Mouse (Mus musculus): Measurements from ENCODE around the gene Edc4.

Edc4 gene

DNA sequence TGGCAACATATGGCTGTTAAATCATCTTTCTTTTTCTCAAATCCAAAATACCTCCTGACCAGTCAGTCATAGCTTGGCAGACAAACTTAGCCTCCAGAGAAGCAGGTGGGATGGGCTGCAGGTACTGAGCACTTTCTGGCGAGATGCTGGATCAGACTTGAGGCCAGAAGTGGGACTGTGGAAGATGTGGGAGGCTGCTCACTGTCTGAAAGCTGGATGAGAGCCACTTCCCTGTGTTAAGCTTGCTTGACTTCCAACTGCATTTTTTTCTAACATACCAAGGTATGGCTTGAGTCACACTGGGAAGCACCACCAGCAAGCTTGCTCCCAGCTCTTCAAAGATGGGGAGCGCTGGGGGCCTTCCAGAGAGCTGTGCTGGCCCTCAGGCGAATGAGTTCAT lies 44.4 kb downstream of the Edc4 start:
- no peak for TF ChIP-seq GATA4 (IDR thresholded peaks at IDR 0.05; ENCODE audit: insufficient replicate concordance, low read length)

DNA sequence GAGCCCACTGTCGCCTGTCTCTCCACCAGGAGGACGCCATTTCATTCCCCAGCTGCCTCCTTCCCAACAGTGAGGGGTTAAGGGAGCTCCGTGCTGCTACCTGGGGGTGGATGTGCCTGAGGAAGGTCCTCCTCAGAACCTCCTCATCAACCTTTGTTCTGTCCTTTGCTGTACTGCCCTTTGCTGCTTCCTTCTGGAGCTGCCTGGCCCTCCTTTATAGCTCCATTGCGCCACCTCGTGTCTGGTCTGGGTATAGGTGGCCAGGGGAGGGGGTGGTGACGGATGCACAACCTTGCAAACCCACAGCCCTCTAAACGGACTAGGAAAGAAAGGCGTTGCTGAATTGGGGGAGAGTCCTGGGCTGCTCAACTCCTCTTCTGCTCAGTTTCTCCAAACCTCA lies 49.9 kb downstream of the Edc4 start:
- no peak for TF ChIP-seq GATA4 (IDR thresholded peaks at IDR 0.05; ENCODE audit: insufficient replicate concordance, low read length)

DNA sequence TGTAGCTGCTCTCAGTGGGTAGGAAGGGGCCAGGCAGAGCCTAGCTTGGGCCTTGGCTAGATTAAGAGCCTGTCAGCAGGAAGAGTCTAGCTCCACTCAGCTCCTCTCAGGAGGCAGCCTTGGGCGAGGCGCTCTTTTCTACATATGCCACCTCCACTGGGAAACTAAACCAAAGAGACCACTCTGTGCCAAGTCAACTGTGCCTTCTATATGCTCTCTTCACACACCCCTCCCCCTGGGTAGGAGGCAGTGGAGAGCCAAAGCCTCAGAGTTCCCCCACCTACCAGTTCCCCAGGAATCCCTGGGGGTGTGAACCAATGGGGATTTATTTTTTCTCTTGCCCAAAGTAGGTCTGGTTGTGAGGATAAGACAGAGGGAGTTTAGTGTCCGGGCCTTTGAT lies 50.6 kb downstream of the Edc4 start:
- TF ChIP-seq GATA4 (IDR thresholded peaks at IDR 0.05; ENCODE audit: insufficient replicate concordance, low read length) = no peak

DNA sequence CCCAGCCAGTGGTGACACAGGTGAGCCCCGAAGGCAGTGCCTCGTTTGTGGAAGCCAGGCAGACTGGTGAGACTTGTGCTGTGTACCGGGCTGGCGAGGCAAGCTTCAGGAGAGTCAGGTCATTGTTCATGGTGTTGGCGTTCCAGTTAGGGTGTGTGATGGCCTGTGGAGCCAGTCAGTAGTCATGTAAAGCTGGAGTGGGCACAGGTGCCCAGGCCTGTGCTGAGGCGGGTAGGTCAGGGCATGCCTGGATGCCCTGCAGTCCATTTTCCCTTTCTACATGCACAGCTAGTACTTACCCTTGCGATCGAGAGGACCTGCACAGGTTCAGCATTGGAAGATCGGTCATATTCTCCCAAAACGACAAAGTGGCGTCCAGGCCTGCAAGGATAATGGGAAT lies 51.8 kb downstream of the Edc4 start:
- TF ChIP-seq GATA4 (IDR thresholded peaks at IDR 0.05; ENCODE audit: insufficient replicate concordance, low read length) = no peak

DNA sequence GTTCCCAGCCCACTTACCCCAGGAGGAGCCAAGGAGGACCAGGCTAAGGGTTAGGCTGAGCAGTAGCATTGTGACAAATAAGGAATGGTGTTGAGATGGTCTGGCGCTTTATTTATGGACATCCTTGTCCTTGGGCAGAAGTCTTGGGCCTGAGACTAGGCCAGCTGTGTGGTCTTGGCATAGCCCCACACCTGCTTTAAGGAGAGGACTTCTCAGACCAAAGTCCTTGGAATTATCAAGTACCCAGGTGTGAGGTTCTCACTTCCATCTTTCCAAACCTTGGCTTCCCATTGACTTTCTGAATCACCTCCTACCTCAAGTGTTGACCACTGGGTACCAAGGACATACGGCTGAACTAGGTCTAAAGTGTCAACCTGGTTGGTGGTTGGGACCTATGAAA lies 53.1 kb downstream of the Edc4 start, which contains the start of gene Ctrl:
Gene Ctrl, minus strand, starts transcription at position 101 of the 400 bp plus-strand sequence.
- TF ChIP-seq GATA4 (IDR thresholded peaks at IDR 0.05; ENCODE audit: insufficient replicate concordance, low read length) = no peak

DNA sequence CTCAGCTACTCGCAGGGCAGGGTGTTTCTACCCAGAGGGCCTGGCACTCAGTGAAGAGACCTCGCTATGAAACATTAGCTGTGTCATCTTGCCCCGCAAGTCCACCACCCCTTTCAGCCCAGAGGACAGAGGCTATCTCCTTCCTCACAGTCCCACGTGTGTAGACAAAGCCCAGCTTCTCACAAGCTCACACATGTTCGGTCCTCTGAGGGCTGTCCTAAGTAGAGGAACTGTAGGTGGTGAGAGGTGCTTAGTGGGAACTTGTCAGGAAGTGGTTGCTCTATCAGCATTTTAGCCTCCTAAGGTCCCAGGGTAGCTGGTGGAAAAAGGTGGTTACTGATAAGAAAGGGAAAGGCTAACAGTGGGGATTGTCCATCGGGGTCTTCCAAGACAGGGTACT lies 54.4 kb downstream of the Edc4 start:
- no peak for TF ChIP-seq GATA4 (IDR thresholded peaks at IDR 0.05; ENCODE audit: insufficient replicate concordance, low read length)

DNA sequence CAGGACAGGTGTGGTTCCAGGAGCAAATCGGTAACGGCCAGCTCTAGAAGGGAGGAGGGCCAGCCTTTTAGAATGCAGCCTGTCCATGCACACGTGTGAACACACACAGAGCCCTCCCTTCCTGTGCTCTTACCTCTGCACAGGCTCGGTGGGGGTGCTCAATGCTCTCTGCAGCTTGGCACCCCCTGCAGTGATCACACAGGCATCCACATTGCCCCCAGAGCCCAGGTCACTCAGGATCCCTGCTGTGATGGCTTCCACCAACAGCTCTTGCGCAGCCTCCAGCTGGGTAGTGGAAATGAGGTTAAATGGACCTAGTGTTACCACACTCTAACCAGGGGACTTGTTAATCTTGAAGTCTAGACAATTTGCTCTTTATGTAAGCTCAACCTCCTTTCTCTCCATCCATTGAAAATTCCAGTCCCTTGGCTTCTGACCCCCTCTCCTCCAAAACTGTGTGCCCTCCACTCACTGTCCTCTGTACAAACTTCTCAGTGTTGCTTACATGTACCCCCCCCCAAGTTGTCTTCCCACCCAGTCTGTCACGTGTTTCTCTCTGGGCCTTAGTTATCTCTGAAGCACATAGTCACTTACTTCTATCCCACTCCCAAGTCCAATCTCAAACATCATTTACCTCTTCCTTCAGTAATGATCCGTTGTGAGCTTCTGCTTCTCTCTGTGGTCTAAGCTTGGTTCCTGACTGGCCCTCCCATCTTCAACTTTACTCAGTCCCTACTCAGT lies 55.4 kb downstream of the Edc4 start:
- TF ChIP-seq GATA4 (IDR thresholded peaks at IDR 0.05; ENCODE audit: insufficient replicate concordance, low read length) = no peak

DNA sequence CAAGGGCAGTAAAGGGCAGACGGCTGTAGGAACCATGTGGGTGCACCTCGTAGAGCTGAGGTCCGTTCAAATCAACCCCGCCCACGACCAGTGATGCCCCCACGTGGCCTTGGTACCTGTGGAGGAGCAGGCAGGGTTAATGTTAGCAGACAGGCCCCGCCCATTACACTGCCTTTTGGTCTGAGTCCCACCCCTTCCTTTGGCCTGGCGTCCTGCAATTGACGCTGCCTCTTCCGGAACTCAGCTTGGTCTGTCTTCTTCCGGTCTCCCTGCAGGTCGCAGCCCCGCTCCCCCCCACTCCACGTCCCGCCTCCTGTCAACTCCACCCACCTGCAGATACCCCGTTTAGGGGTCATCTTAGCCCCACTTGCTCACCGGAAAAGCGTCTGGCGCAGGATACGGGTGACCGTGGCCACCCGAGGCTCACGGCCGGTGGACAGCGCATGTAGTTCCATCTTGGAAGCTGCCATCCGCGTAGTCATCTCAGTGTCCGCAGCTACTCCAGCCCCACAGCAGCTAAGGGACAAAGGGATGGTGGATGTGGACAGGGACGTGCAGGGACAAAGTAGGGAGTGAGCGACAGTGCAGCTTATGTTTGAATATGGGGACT lies 56.3 kb downstream of the Edc4 start:
- peak; percentile 68; the same call in 1 of the 2 replicates for TF ChIP-seq GATA4 (IDR thresholded peaks at IDR 0.05; ENCODE audit: insufficient replicate concordance, low read length)

DNA sequence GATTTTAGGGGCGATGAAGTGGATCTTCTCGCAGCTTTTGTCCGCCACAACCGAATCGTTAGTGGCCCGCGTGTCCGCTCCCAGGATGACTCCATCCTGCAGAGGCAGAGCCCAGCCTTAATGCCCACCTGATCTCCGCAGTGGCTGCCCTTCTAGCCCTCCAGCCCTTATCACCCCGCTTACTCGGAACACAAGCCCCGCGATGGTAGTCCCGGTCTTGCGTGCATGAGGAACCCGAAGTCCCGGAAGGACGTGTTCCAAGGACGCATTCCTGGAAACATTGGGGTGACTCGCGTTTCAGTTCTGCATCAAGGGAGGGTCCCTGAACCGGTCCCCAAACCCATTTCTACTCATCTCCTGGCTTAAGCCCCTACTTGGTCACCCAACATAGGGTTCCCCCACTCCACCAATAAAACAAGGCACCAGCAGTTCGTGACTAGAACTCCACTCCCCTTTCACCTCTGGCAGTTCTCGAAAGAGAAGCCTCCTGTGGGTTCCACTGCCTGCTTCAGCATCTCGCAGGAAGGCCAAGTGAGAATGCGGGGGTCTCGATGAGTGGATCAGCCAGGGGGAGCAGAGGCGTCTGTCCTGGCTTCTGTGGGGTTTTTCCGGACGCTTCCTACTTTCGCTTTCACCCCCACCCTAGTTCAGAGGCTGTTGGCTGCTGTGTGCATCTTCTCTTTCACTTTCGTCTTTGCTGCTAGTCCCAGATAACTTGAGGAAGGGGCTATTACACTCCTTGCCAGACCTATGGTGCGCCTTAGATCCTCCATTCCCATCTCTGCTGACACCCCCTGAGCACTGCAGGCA lies 57.0 kb downstream of the Edc4 start:
- no peak for TF ChIP-seq GATA4 (IDR thresholded peaks at IDR 0.05; ENCODE audit: insufficient replicate concordance, low read length)

DNA sequence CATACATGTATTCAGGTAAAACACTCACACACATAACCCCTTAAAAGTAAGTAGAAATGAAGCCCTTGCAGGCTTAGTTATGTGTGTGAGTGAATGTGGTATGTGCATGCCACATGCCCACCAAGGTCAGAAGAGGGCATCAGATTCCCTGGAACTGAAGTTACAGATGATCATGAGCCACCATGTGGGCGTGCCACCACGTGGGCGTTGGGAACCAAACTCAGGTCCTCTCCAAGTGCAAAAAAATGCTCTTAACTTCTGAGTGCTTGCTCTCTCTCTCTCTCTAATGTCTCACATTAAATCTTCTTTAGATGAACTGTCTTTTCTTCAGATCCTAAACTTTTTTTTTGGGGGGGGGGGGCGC lies 57.6 kb downstream of the Edc4 start, which contains the start of gene Psmb10:
Gene Psmb10, minus strand, starts transcription at position 139 of the 364 bp plus-strand sequence.
- TF ChIP-seq GATA4 (IDR thresholded peaks at IDR 0.05; ENCODE audit: insufficient replicate concordance, low read length) = no peak

DNA sequence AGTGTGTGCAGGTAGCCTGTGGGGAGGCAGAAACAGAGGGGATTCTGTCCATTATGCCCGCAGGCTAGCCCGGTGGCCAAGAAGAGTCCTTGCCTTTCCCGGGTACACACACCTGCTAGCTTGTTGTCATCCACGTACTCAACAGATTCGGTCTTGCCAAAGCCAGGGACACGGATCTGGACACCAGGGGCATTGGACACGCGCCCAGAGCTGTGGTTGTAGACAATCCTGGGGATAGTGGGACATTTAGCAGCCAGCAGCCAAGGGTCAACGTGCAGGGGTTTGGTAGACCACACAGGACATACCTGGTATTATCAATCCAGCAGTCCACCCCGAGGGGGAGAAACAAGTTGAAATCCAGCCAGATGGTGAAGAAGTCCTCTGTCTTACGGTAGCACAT lies 61.3 kb downstream of the Edc4 start:
- TF ChIP-seq GATA4 (IDR thresholded peaks at IDR 0.05; ENCODE audit: insufficient replicate concordance, low read length) = no peak

DNA sequence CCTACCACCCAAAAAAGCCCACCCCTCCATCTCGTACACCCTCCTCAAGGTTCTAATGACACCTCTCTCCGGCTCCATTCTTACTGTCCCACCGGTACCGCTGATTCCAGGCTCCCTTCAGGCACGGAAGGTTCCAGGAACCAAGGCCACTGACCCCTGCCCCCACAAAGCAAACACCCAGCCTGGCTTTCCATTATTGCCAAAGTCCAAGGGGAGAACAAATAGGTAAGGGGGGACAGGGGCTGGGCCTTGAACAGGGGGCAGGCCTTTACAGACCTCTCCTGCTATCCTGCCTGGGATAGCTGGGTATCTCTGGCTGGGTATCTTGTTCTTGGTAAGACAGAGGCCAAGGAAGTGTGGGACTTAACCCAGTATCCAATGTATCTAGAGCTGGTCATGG lies 61.9 kb downstream of the Edc4 start:
- TF ChIP-seq GATA4 (IDR thresholded peaks at IDR 0.05; ENCODE audit: insufficient replicate concordance, low read length) = no peak

DNA sequence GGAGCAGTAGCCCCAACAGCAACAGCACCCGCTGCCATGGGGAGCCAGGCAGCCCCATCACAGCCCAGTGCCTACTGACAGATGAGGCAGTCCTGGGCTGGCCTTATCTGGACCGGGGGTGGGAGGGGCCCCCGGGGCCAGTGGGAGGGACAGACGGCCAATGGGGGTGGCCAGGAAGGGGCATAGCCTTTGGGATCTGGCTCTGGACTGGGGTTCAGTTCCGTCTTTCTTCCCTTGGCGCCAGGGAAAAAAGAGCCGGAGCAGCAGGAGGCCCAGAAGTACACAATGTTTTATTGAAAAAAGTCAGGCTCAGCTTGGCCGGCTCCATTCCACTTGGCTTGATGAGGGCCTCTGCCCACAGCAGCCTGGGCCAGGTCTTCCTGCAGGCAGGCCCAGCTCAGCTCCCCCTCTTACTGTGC lies 62.6 kb downstream of the Edc4 start, which contains the start of gene Lcat:
Gene Lcat, minus strand, starts transcription at position 62 of the 419 bp plus-strand sequence.
- peak; percentile 78; the same call in 1 of the 2 replicates for TF ChIP-seq GATA4 (IDR thresholded peaks at IDR 0.05; ENCODE audit: insufficient replicate concordance, low read length)

Data from liver, adult (tissue).